Mouse (Mus musculus) intestine, embryonic 15.5 days (tissue): ENCODE data around the gene Grm7. TPM values are rescaled to one million over a fixed set of nuclear protein-coding genes. Genes with fewer than 3 reads are reported as not detected.

Source experiments
- ATAC-seq: fragments of 200-750 bp; cut with Nextera tagmentation; 2 replicates; pipeline ENCODE4 v1.8.0; 2017; ENCODE audit warnings: moderate TSS enrichment, moderate library complexity
- H3K27ac ChIP-seq: fragments of 300-500 bp; sonication (generic); 2 replicates; pipeline ENCODE4 v1.5.1; 2015; ENCODE audit warnings: mild to moderate bottlenecking, inconsistent platforms
- H3K27me3 ChIP-seq: fragments of 300-500 bp; sonication (generic); replicated peaks from 2 replicates; pipeline ENCODE4 v1.6.1; 2015; ENCODE audit warnings: inconsistent platforms
- H3K36me3 ChIP-seq: fragments of 300-500 bp; sonication (generic); 2 replicates; pipeline ENCODE4 v1.6.1; 2015; ENCODE audit warnings: inconsistent platforms
- H3K4me1 ChIP-seq: fragments of 300-500 bp; sonication (generic); replicated peaks from 2 replicates; pipeline ENCODE4 v1.6.1; 2015; ENCODE audit warnings: inconsistent platforms
- H3K4me2 ChIP-seq: fragments of 300-500 bp; sonication (generic); replicated peaks from 2 replicates; pipeline ENCODE4 v1.6.1; 2015; ENCODE audit warnings: mild to moderate bottlenecking, inconsistent platforms
- H3K4me3 ChIP-seq: fragments of 300-500 bp; sonication (generic); replicated peaks from 2 replicates; pipeline ENCODE4 v1.5.1; 2015; ENCODE audit warnings: inconsistent platforms
- H3K9ac ChIP-seq: fragments of 300-500 bp; sonication (generic); 2 replicates; pipeline ENCODE4 v1.6.1; 2015; ENCODE audit warnings: inconsistent platforms
- H3K9me3 ChIP-seq: fragments of 300-500 bp; sonication (generic); 2 replicates; pipeline ENCODE4 v1.6.1; 2016; ENCODE audit warnings: inconsistent platforms
- WGBS: fragments of 180-500 bp; shearing (Covaris S2); methylation state at CpG from one replicate; pipeline ENCODE4 v1.1.7; 2015; 5-methylcytosine and 5-hydroxymethylcytosine counted together
- polyA plus RNA-seq: library from polyadenylated mRNA; unstranded; fragments of >200 nt; fragmentation: Nextera tagmentation; extraction: Ambion mirVana; gene quantifications from 2 replicates; pipeline ENCODE4 v1.2.1, GENCODE M21; 2015

Gene Grm7
- polyA plus RNA-seq, 1 experiment from 2014 or later = 1.9 TPM

DNA sequence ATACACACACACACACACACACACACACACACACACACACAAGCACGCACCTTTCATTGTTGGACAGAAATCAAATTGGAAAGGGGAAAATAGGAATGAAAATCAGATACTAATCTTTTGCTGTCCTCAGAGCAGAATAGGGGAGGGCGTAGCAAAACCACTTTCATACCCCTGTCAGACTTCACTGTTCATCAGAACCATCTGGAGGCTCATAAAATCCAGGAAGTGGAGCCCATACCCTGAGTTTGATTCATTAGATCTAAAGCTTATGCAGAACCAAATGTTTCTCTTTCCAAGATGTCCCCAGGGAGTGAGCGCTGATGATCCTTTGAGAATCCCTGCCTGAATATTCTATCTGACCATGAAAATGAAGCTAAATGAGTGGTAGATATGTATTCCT, 611.6 kb downstream of the Grm7 start:
- H3K9ac ChIP-seq = no peak overlapping the region
- no peak overlapping the region for H3K27ac ChIP-seq
- H3K4me3 ChIP-seq = no peak overlapping the region
- no peak overlapping the region for H3K4me2 ChIP-seq
- no peak for ATAC-seq
- 72% methylated on average over 3 of the region's 3 CpGs for WGBS
- H3K9me3 ChIP-seq = no peaks in the 10 kb centered on the region
- no peaks in the 10 kb centered on the region for H3K4me1 ChIP-seq
- H3K36me3 ChIP-seq = no peaks in the 10 kb centered on the region
- H3K27me3 ChIP-seq = no peaks in the 10 kb centered on the region

DNA sequence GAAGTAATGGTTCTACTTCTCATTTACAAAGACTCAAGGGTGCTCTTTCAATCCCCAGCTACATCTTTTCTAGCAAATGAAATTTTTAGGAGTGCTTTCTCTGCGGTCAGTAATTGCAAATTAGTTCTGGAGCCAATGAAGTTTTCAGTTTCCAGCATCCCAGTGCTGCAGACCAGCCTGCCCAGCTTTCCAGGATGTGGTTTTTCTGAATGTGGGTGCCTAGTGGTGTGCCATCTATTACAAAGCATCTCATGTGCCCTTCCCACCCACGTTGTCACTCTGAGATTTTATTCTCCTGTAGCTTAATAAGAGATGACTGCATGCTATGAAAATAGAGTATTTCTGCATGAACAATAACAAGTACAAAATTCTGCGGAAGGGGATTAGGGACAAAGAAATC, 612.9 kb downstream of the Grm7 start:
- no peak for ATAC-seq
- no peaks in the 10 kb centered on the region for H3K9me3 ChIP-seq
- H3K4me1 ChIP-seq = no peaks in the 10 kb centered on the region
- no peak overlapping the region for H3K27ac ChIP-seq
- no peaks in the 10 kb centered on the region for H3K36me3 ChIP-seq
- H3K4me3 ChIP-seq = no peak overlapping the region
- WGBS = 79% methylated on average over 3 of the region's 3 CpGs
- no peak overlapping the region for H3K4me2 ChIP-seq
- H3K27me3 ChIP-seq = no peaks in the 10 kb centered on the region
- no peak overlapping the region for H3K9ac ChIP-seq

DNA sequence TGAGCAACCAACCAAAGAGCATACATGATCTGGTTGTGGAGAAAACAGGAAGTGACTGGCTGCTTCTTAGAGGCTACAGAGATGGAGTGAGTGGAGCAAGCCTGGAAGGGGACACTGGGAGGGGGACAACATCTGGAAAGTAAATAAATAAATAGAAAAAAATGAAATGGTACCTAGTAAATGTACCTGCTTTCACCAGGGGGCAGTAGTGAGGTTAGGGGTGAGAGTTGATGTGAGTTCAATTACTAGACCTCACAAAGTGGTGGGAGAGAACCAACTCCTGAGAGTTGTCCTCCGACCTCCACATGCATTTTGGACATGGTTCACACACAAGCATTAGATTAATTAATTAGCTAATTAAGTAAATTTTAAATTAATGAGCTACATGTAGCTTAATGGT, 615.8 kb downstream of the Grm7 start:
- H3K4me1 ChIP-seq = no peaks in the 10 kb centered on the region
- no peaks in the 10 kb centered on the region for H3K36me3 ChIP-seq
- 94% methylated on average over 1 of the region's 1 CpGs for WGBS

DNA sequence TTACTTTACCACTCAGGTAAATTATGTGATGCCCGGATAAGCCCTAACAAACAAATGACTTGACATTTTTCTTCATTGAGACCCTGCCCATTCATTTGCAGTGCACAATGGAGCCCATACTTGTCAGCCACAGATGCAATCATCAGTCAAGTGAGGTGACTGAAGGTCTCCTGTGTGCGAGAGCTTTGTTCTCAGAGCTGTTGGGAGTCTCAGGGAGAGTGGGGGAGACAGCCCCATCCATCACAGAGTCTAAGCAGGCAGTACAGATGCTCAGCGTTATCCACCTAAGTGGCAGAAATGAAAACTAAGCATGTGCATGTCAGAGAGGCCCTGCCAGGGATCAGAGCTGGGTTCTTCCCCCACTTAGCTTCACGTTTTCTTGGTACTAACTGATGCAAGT, 631.3 kb downstream of the Grm7 start:
- Histone ChIP-seq H3K9me3 (no peaks in the 10 kb centered on the region), H3K4me2 (no peak overlapping the region), H3K27me3 (no peaks in the 10 kb centered on the region), H3K4me3 (no peak overlapping the region), H3K9ac (no peak overlapping the region), H3K4me1 (no peaks in the 10 kb centered on the region), H3K27ac (no peak overlapping the region), H3K36me3 (no peaks in the 10 kb centered on the region)
- WGBS = 50% methylated on average over 4 of the region's 4 CpGs
- no peak for ATAC-seq

More for the DNA sequence above, 615.8 kb downstream of the Grm7 start:
- H3K9me3 ChIP-seq = no peaks in the 10 kb centered on the region
- no peaks in the 10 kb centered on the region for H3K27me3 ChIP-seq
- no peak overlapping the region for H3K9ac ChIP-seq
- H3K4me3 ChIP-seq = no peak overlapping the region
- H3K4me2 ChIP-seq = no peak overlapping the region
- H3K27ac ChIP-seq = no peak overlapping the region
- no peak for ATAC-seq

DNA sequence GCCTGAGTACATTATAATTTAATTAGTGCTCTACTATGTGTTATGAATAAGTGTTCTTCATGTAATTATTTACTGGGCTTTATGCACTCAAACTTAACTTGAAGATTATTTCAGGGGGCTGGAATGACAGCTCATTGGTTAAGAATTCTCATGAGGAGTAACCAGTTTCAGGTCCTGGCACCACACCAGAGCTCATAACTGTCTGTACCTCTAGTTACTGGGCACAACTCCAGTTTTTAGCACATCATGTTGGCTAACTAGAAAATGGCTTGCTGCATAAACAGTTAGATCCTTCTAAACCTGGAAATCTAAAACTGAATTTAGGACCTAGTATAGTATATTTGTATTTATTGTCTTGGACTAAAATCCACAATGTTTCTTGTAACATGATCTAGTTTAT, 633.1 kb downstream of the Grm7 start:
- H3K9ac ChIP-seq = no peak overlapping the region
- no peaks in the 10 kb centered on the region for H3K9me3 ChIP-seq
- H3K27me3 ChIP-seq = no peaks in the 10 kb centered on the region
- H3K4me3 ChIP-seq = no peak overlapping the region
- H3K36me3 ChIP-seq = no peaks in the 10 kb centered on the region
- no peak overlapping the region for H3K27ac ChIP-seq
- no peak for ATAC-seq
- no peaks in the 10 kb centered on the region for H3K4me1 ChIP-seq
- H3K4me2 ChIP-seq = no peak overlapping the region

DNA sequence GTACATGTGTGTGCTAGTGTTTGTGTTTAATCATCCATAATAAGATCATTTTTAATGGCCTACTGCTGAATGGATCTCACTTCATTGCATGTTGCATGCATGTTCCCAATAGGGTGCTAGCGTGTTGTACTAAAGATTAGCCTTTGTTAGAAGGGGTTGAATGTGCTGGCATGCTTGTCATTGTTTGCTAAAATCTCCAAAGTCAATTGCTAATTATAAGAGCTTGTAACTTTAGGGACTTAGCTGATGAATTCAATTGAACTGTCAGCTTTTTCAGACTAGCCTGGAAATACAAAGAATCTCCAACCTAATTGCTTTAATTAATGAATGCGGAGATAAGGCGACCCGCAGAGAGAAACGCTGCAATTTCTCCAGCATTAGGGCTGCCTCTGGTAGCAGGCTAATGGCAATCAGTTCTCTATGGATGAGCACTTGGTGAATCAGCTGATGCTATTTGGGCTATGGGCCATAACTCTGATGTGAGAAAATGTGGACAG, 648.2 kb downstream of the Grm7 start:
- Histone ChIP-seq H3K27ac (no peak overlapping the region), H3K4me1 (no peaks in the 10 kb centered on the region), H3K4me3 (no peak overlapping the region), H3K4me2 (no peak overlapping the region), H3K9me3 (no peaks in the 10 kb centered on the region), H3K36me3 (no peaks in the 10 kb centered on the region), H3K27me3 (no peaks in the 10 kb centered on the region), H3K9ac (no peak overlapping the region)
- 73% methylated on average over 5 of the region's 5 CpGs for whole genome bisulfite sequencing
- no peak for ATAC-seq

DNA sequence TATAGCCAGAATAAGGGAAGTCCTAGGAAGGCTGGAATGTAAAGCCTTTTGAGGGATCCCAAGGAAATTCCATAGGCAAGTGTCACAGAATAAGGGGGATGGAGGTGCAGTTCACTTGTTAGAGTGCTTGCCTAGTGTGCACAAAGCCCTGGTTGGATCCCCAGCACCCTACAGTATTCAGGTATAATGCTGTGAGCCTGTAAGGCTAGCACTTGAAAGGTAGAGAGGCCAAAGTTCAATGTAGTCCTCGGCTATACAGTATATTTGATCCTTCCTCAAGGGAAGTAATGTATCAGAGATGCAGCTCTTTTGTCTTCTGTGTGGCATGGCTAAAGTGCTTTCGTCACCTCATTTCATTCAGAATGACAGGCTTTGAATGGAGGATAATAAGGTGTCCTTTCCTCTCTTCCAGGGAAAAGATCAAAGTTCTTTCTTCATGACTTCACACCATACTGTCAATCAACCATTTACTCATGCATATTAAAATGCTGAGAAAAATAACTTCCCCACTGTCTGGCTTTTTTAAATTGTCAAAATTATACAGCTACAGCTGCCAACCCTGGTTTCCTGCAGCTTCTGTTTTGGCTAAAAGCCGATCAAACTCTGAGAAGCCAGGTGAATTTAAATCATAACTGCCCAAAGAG, 658.7 kb downstream of the Grm7 start:
- Histone ChIP-seq H3K4me3 (no peak overlapping the region), H3K9ac (no peak overlapping the region), H3K4me2 (no peak overlapping the region), H3K36me3 (no peaks in the 10 kb centered on the region), H3K27ac (no peak overlapping the region), H3K9me3 (no peaks in the 10 kb centered on the region), H3K27me3 (no peaks in the 10 kb centered on the region), H3K4me1 (no peaks in the 10 kb centered on the region)
- no peak for ATAC-seq
- 76% methylated on average over 3 of the region's 3 CpGs for WGBS

DNA sequence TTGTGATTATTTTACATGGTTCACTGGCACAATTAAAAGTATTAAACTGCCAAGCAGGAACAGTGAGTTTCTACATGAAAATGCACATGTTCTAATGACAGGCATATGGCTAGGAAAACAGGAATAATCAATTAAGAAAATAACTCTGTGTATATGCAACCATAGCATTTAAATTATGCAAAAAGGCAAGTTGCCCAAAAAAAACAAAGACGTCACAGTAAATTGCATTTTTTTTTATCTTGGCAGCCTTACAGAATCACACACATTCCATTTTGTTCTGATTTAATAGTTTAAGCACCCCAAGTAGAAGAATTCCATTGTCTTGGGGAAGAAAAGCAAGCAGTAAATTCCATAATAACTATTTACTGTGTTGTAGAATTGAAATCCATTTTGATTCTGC, 716.3 kb downstream of the Grm7 start:
- Histone ChIP-seq H3K27me3 (no peaks in the 10 kb centered on the region), H3K9ac (no peak overlapping the region), H3K36me3 (no peaks in the 10 kb centered on the region), H3K27ac (no peak overlapping the region), H3K4me2 (no peak overlapping the region), H3K9me3 (no peaks in the 10 kb centered on the region), H3K4me3 (no peak overlapping the region), H3K4me1 (no peaks in the 10 kb centered on the region)
- ATAC-seq = no peak
- 54% methylated on average over 1 of the region's 1 CpGs for WGBS

DNA sequence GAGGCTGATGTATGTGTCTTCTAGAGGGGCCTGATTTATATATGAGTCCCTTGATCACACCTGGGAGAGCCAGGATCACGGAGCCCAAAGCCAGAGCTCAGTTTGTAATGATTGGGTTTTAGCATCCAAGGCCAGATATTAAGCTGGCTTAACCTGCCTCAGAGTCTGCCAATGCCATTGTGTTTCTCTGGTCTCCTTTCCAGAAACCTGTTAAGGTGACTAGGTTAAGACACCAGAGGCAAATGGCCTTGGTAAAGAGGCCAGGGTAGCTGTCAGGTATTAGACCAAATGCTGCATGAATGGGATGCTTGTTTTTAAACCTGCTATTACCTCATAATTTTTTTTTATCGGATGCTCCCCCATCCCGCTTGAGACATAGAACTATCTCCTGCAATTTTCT, 722.7 kb downstream of the Grm7 start:
- Histone ChIP-seq H3K9ac (no peak overlapping the region), H3K4me1 (no peaks in the 10 kb centered on the region), H3K27ac (no peak overlapping the region), H3K4me3 (no peak overlapping the region), H3K36me3 (no peaks in the 10 kb centered on the region), H3K9me3 (no peaks in the 10 kb centered on the region), H3K27me3 (no peaks in the 10 kb centered on the region), H3K4me2 (no peak overlapping the region)
- WGBS = 84% methylated on average over 3 of the region's 3 CpGs
- ATAC-seq = no peak

DNA sequence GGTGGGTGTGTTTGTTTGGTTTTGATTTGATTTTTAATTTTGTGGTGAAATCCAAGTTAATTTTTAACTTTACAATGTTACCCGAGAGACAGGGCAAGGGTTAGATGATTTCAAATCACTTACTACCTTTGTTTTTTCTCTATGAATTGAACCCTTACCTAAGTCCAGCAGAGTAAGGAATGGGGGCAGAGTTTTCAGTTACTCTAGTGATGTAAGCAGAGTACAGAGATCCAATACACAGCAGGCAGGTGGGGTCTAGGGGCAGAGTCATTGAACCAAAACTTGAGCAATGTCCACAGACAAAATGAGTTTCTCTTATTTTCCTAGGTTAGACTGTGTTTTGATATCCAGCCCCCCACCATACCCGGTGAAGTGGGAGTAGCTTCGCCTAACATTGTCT, 723.2 kb downstream of the Grm7 start:
- ATAC-seq = no peak
- 80% methylated on average over 3 of the region's 3 CpGs for WGBS

DNA sequence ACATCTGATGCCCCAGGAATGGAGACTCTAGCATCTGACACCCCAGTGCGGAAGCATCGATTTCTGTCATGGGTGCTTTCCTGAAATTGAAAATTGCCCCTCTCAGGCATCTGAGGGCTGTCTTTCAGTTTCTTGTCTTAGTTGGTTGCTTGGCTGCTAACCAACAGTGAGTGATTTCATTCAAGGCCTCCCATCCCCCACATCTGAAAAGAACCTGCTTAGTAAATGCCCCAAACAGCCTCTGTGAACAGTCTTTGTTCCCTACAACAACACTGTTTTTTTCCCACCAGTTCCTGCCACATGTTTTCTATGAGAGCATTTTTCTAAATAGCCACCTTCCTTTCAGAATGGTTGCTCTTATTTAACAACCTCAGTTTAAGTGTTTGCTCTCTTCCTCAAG, 723.6 kb downstream of the Grm7 start:
- no peak overlapping the region for H3K27ac ChIP-seq
- no peaks in the 10 kb centered on the region for H3K4me1 ChIP-seq
- no peak for ATAC-seq
- 84% methylated on average over 2 of the region's 2 CpGs for WGBS
- no peaks in the 10 kb centered on the region for H3K27me3 ChIP-seq
- no peak overlapping the region for H3K9ac ChIP-seq
- H3K9me3 ChIP-seq = no peaks in the 10 kb centered on the region
- H3K4me2 ChIP-seq = no peak overlapping the region
- H3K4me3 ChIP-seq = no peak overlapping the region
- H3K36me3 ChIP-seq = no peaks in the 10 kb centered on the region

More for the DNA sequence above, 723.2 kb downstream of the Grm7 start:
- Histone ChIP-seq H3K27me3 (no peaks in the 10 kb centered on the region), H3K9ac (no peak overlapping the region), H3K36me3 (no peaks in the 10 kb centered on the region), H3K9me3 (no peaks in the 10 kb centered on the region), H3K4me1 (no peaks in the 10 kb centered on the region), H3K4me2 (no peak overlapping the region), H3K27ac (no peak overlapping the region), H3K4me3 (no peak overlapping the region)

DNA sequence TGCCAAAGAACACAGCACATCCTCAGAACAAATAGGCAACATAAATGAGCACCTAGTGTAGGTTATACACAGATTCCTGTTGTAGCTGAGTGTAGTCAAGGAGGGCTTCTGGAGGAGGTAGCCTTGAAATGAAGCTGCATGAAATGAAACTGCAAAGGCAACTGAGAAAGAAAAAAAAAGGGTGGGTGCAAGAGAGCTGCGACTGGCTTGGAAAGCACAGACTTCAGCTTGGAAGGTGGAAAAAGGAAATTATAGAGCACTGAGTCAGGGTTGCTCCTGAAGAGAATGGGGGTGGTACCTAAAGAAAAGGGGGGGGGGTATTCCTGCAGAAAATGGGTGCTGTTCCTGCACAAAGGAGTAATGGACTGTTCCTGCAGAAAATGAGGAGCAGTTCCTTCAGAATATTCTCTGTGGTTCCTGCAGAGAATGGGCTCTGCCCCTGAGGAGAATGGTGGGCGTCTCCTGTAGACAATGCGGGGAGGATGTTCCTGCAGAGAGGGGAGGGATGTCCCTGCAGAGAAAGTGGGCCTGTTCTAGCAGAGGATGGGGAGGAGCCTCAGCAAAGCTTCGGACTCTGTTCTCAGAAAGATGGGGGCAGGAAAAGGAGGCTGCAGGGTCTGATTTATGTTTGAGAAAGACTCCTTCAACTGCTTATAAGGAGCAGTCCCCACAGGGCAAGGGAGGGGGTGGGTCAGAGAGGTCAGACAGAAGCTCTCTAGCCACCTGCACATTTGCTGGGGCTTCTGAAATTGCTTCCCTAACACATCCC, 726.4 kb downstream of the Grm7 start:
- WGBS = 24% methylated on average over 4 of the region's 4 CpGs
- H3K27ac ChIP-seq = no peak overlapping the region
- no peak overlapping the region for H3K4me2 ChIP-seq
- ATAC-seq = no peak
- no peaks in the 10 kb centered on the region for H3K9me3 ChIP-seq
- no peak overlapping the region for H3K4me3 ChIP-seq
- no peaks in the 10 kb centered on the region for H3K4me1 ChIP-seq
- H3K9ac ChIP-seq = no peak overlapping the region
- H3K27me3 ChIP-seq = no peaks in the 10 kb centered on the region
- no peaks in the 10 kb centered on the region for H3K36me3 ChIP-seq
